Mouse (Mus musculus): Measurements from ENCODE around the gene Apol10a. TPM values are rescaled to one million over a fixed set of nuclear protein-coding genes. Genes with fewer than 3 reads are reported as not detected.
"Not testable (repeated sequence)": the region's sequence is repeated elsewhere in the genome, so short reads cannot be mapped to it uniquely, and the experiment has no call there.

Apol10a gene
- polyA plus RNA-seq, 1 experiment from 2014 or later: not detected

GRCm38 (mm10) chr15:77523186-77523843, 46.5 kb downstream of the Apol10a start:
- ATAC-seq (ENCODE audit: insufficient number of reproducible peaks, low FRiP score, low TSS enrichment, low read depth); H3K27ac ChIP-seq; H3K4me3 ChIP-seq; H3K9ac ChIP-seq; H3K36me3 ChIP-seq; H3K4me2 ChIP-seq; H3K27me3 ChIP-seq; H3K9me3 ChIP-seq; H3K4me1 ChIP-seq: not testable (repeated sequence)
- 20% methylated on average over 6 of the region's 6 CpGs for WGBS

- H3K27ac ChIP-seq: no peak within 1 kb of the TSS
- H3K36me3 ChIP-seq: no peaks in the 10 kb centered on the region
- no peak within 1 kb of the TSS for H3K9ac ChIP-seq
- no peaks in the 10 kb centered on the region for H3K9me3 ChIP-seq
- no peaks in the 10 kb centered on the region for H3K4me1 ChIP-seq
- no peak within 1 kb of the TSS for H3K4me2 ChIP-seq
- H3K27me3 ChIP-seq: no peaks in the 10 kb centered on the region
- no peak within 1 kb of the TSS for H3K4me3 ChIP-seq
- no peak for ATAC-seq (ENCODE audit: insufficient number of reproducible peaks, low FRiP score, low TSS enrichment, low read depth)
These were observed 56.4 kb downstream of the Apol10a start, which contains the start of gene Apol7c for GRCm38 (mm10) chr15:77533216-77533615. Gene Apol7c, minus strand, starts transcription at chr15:77533316.

GRCm38 (mm10) chr15:77539221-77539620, 62.4 kb downstream of the Apol10a start:
- not testable (repeated sequence) for H3K27me3 ChIP-seq; H3K4me1 ChIP-seq; H3K27ac ChIP-seq; H3K36me3 ChIP-seq; H3K4me3 ChIP-seq; H3K9me3 ChIP-seq; ATAC-seq (ENCODE audit: insufficient number of reproducible peaks, low FRiP score, low TSS enrichment, low read depth); H3K9ac ChIP-seq; H3K4me2 ChIP-seq
- WGBS: 36% methylated on average over 1 of the region's 1 CpGs

Other genes with a start within 250 kb of the Apol10a start
- 73.2 and 76.6 TPM in 2 replicates for gene Rbfox2, start 170.0 kb upstream of the Apol10a start, polyA plus RNA-seq (2015; fragmentation: Nextera tagmentation; extraction: Ambion mirVana)
- gene Apol7a, start 77.9 kb upstream of the Apol10a start, polyA plus RNA-seq (2015; fragmentation: Nextera tagmentation; extraction: Ambion mirVana): 0.51 and 0.65 TPM in 2 replicates
- 0.14 TPM in 1 of 2 replicates, not detected in the other for gene Apol9a, start 65.9 kb upstream of the Apol10a start, polyA plus RNA-seq (2015; fragmentation: Nextera tagmentation; extraction: Ambion mirVana)
- 0.09 TPM in 1 of 2 replicates, not detected in the other for gene Apol7b, start 29.6 kb upstream of the Apol10a start, polyA plus RNA-seq (2015; fragmentation: Nextera tagmentation; extraction: Ambion mirVana)
- not detected in 2 replicates for gene Apol11a, start 31.2 kb downstream of the Apol10a start, polyA plus RNA-seq (2015; fragmentation: Nextera tagmentation; extraction: Ambion mirVana)
- gene Apol7c, start 56.3 kb downstream of the Apol10a start, polyA plus RNA-seq (2015; fragmentation: Nextera tagmentation; extraction: Ambion mirVana): not detected in 2 replicates
- not detected in 2 replicates for gene 1700025B11Rik, start 84.8 kb downstream of the Apol10a start, polyA plus RNA-seq (2015; fragmentation: Nextera tagmentation; extraction: Ambion mirVana)
- gene Apol10b, start 119.1 kb downstream of the Apol10a start, polyA plus RNA-seq (2015; fragmentation: Nextera tagmentation; extraction: Ambion mirVana): 0.12 TPM in 2 replicates
- gene Gm36245, start 122.2 kb downstream of the Apol10a start, polyA plus RNA-seq (2015; fragmentation: Nextera tagmentation; extraction: Ambion mirVana): not detected in 2 replicates
- gene Apol11b, start 166.2 kb downstream of the Apol10a start, polyA plus RNA-seq (2015; fragmentation: Nextera tagmentation; extraction: Ambion mirVana): 0.19 TPM in 1 of 2 replicates, not detected in the other
- gene Apol7e, start 221.8 kb downstream of the Apol10a start, polyA plus RNA-seq (2015; fragmentation: Nextera tagmentation; extraction: Ambion mirVana): 0.09 and 0.13 TPM in 2 replicates

Measured in limb, embryonic 15.5 days (tissue).